Mouse (Mus musculus): Measurements from ENCODE around the gene Gm43064. TPM values are rescaled to one million over a fixed set of nuclear protein-coding genes. Genes with fewer than 3 reads are reported as not detected.
"Not testable (repeated sequence)": the region's sequence is repeated elsewhere in the genome, so short reads cannot be mapped to it uniquely, and the experiment has no call there.

The Gm43064 gene
- polyA plus RNA-seq, 1 experiment from 2014 or later = 0.55 TPM

GRCm38 (mm10) chr3:103831146-103831545 lies 21.8 kb downstream of the Gm43064 start:
- in situ Hi-C loops (cut with MboI; ENCODE audit: low pct_unique_long_range_greater_than_20kb) = no loop called here
- no peak for DNase-seq (ENCODE audit: low read depth, low spot score)
- TF ChIP-seq CTCF (IDR thresholded peaks at IDR 0.05) = no peak
- no peaks in the 10 kb centered on the region for H3K27me3 ChIP-seq
- CTCF ChIA-PET = interaction anchor here (0.8 to 2.5 kb wide), 7 partner anchors 11 to 138 kb away, joined by 3 to 6 read pairs (median 4); partner anchors contain the start of gene Ptpn22
- ATAC-seq = peak; percentile 26
- POLR2A ChIA-PET = interaction anchor here (1.2 kb wide), 1 partner anchor 29 kb away, joined by 3 read pairs; the partner anchor contains the start of gene Ptpn22

GRCm38 (mm10) chr3:103832426-103832825 lies 23.1 kb downstream of the Gm43064 start, which contains the start of gene Bcl2l15:
Gene Bcl2l15, plus strand, starts transcription at chr3:103832601.
- ATAC-seq (no peak), DNase-seq (ENCODE audit: low read depth, low spot score) (no peak)
- ChIA-PET CTCF (interaction anchor here (0.7 to 2.5 kb wide), 3 partner anchors 10 to 20 kb away, joined by 3 to 6 read pairs (median 4); no protein-coding TSS in a partner anchor), POLR2A (no interaction called here)
- in situ Hi-C loops (cut with MboI; ENCODE audit: low pct_unique_long_range_greater_than_20kb) = no loop called here
- H3K27me3 ChIP-seq = no peaks in the 10 kb centered on the region
- no peak for TF ChIP-seq CTCF (IDR thresholded peaks at IDR 0.05)

DNA sequence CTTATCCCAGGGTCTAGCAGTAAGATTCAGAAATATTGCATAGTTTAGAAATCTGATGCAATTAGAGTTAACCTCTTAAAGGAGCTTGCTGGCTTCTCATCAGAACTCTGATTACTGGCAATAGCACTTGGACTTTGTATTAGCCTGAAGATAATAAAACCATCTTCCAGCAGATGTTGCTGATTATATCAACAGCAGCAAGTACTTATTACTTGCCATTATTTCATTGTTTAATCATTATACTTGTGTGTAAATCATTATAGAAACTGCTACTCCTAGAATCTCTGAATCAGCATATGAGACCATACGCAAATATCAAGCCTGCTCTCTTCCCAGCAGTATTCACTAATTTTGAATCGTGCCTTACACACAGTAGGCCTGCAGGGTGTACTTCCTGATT lies 24.6 kb downstream of the Gm43064 start:
- ATAC-seq = no peak
- no peak for TF ChIP-seq CTCF (IDR thresholded peaks at IDR 0.05)
- POLR2A ChIA-PET = no interaction called here
- CTCF ChIA-PET = interaction anchor here (0.8 kb wide), 1 partner anchor 125 kb away, joined by 3 read pairs; no protein-coding TSS in a partner anchor
- no peaks in the 10 kb centered on the region for H3K27me3 ChIP-seq
- DNase-seq (ENCODE audit: low read depth, low spot score) = no peak
- in situ Hi-C loops (cut with MboI; ENCODE audit: low pct_unique_long_range_greater_than_20kb) = no loop called here

DNA sequence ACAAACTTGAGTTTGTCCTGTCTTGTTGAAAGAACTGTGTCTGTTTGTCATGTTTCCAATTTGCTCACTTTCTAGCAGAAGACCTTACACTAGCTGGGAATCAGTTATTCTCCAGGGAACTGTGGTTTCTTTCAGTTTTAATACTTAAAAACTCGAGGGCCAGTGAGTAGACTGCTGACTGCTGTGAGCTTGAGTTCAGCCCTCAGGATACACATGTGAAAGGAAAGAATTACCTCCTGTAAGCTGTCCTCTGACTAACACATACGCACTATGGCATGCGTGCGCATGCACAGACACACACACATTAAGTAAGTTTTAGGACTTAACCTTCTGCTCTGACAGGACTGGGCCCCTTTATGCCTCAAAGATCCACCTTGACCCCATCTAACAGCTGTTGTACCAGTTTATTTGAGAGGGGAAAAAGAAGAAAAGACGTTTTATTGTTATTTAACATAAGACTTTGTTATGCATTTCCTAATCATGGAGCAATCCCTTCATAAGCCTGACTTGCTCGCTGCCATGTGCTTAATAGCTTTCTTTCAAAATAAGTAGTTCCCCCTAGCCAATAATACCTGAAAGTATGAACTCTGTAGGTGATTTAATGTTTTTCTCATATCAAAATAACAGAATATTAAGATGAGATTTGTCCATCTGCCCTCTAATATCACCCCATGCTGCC lies 26.0 kb downstream of the Gm43064 start:
- ChIA-PET POLR2A (no interaction called here), CTCF (interaction anchor here (1.0 to 2.4 kb wide), 4 partner anchors 11 to 24 kb away, joined by 3 to 10 read pairs (median 3); no protein-coding TSS in a partner anchor)
- DNase-seq (ENCODE audit: low read depth, low spot score) (no peak), ATAC-seq (no peak)
- in situ Hi-C loops (cut with MboI; ENCODE audit: low pct_unique_long_range_greater_than_20kb) = no loop called here
- no peak for TF ChIP-seq CTCF (IDR thresholded peaks at IDR 0.05)
- H3K27me3 ChIP-seq = no peaks in the 10 kb centered on the region

DNA sequence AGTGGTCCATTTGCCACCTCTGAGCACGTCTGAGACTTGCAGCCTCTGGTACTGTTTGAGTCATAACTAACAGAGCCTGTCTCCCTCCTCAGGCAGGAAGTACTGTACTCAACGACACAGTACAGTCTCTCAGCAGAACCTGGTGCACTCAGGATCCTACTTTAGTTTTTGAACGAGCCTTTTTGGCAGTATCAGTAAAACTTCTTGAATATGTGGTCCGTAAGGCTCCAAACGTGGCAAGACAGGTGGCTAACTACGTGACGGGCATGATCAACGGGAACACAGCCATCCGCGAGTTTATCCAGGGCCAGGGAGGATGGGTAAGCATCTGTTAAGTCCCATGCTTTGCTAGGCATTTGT lies 26.6 kb downstream of the Gm43064 start:
- no peak for DNase-seq (ENCODE audit: low read depth, low spot score)
- no peak for TF ChIP-seq CTCF (IDR thresholded peaks at IDR 0.05)
- POLR2A ChIA-PET = no interaction called here

GRCm38 (mm10) chr3:103836453-103836852 lies 27.1 kb downstream of the Gm43064 start:
- ChIA-PET CTCF (interaction anchor here (1.0 to 2.4 kb wide), 6 partner anchors 9 to 16 kb away, joined by 3 to 10 read pairs (median 4); no protein-coding TSS in a partner anchor), POLR2A (no interaction called here)
- in situ Hi-C loops (cut with MboI; ENCODE audit: low pct_unique_long_range_greater_than_20kb) = no loop called here
- TF ChIP-seq CTCF (IDR thresholded peaks at IDR 0.05) = no peak
- H3K27me3 ChIP-seq = no peaks in the 10 kb centered on the region
- DNase-seq (ENCODE audit: low read depth, low spot score) (no peak), ATAC-seq (no peak)

More for the DNA sequence above, 26.6 kb downstream of the Gm43064 start:
- ATAC-seq = no peak
- no peaks in the 10 kb centered on the region for H3K27me3 ChIP-seq
- in situ Hi-C loops (cut with MboI; ENCODE audit: low pct_unique_long_range_greater_than_20kb) = no loop called here
- CTCF ChIA-PET = interaction anchor here (1.0 to 2.4 kb wide), 6 partner anchors 8 to 16 kb away, joined by 3 to 10 read pairs (median 4); no protein-coding TSS in a partner anchor

DNA sequence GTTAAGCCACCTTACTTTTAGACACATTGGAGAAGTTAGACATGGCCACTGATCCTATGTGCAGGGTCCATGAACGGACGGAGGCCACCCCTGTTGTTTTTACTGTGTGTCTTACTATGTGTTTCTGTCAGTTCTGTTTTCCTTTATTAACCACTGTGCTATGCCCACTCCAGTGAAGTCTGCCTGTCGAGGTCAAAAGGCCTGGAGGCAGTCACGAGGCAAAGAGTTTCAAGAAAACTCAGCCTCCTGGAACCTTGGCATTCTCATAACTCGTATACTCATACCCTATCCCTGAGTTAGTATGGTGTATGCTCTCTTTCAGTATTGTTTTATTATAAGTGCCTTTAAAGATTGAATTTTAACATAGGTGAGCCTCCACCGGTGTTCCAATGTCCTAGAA lies 30.3 kb downstream of the Gm43064 start:
- CTCF ChIA-PET = no interaction called here
- ATAC-seq (no peak), DNase-seq (ENCODE audit: low read depth, low spot score) (no peak)
- POLR2A ChIA-PET = no interaction called here
- H3K27me3 ChIP-seq = no peaks in the 10 kb centered on the region
- TF ChIP-seq CTCF (IDR thresholded peaks at IDR 0.05) = no peak
- in situ Hi-C loops (cut with MboI; ENCODE audit: low pct_unique_long_range_greater_than_20kb) = no loop called here

- ATAC-seq; CTCF ChIA-PET; in situ Hi-C loops (cut with MboI; ENCODE audit: low pct_unique_long_range_greater_than_20kb); DNase-seq (ENCODE audit: low read depth, low spot score); H3K27me3 ChIP-seq; POLR2A ChIA-PET: not testable (repeated sequence)
These were observed 30.8 kb downstream of the Gm43064 start for GRCm38 (mm10) chr3:103840195-103840594.

DNA sequence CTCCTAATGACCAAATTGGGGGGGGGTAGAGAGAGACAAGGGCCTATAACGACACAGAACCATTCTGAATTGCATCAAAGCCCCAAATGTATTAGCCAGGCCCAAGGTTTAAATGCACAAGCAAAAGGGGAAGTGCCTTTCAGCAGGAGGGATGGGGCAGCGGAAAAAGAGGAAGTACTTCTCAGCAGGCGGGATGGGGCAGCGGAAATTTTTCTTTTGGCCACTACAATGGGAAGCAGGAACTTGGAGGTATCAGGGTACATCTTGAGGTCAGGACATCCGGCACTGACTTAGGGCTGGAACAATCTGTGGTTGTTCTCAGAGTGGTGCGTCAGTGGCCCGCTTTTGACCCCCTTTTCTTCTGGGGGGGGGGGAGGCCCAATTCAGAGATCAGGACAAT lies 31.6 kb downstream of the Gm43064 start:
- in situ Hi-C loops (cut with MboI; ENCODE audit: low pct_unique_long_range_greater_than_20kb) = not testable (repeated sequence)

DNA sequence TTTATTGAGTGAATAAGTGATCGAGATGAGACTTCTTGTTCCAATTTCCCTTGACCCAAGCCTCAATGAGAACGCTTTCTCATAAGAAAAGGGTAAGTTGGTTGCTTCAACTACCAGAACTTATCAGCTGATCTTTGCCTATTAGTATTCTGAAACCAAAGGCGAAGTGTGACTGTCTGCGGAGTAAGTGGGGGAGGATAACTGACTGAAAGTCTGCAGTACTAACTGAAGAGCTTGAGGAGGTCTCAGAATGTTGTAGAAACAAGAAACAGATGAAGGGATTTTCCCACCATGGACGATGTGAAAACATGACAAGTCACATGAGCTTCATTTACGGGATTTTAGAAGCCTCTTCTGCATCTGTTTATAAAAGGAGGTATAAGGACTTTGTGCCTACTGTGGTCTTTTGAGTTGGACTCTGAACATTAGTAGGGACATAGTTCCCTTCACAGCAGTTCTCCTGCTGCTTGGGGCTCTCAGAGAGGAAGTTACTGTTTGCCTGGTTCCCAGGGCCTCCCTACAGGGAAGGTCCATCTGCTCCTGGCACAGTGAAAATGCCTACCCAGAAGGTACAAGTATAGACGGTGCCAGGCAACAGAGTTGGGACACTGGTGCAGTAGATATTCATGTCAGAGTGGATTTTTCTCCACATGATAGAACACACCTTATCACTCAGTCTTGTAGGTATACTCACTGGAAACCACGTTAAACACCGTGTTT lies 41.4 kb downstream of the Gm43064 start:
- no peak for ATAC-seq
- TF ChIP-seq CTCF (IDR thresholded peaks at IDR 0.05) = no peak
- CTCF ChIA-PET = interaction anchor here (1.0 to 3.3 kb wide), 6 partner anchors 9 to 54 kb away, joined by 3 to 22 read pairs (median 6); partner anchors contain the start of gene Bcl2l15
- in situ Hi-C loops (cut with MboI; ENCODE audit: low pct_unique_long_range_greater_than_20kb) = no loop called here
- no peak for DNase-seq (ENCODE audit: low read depth, low spot score)
- no peaks in the 10 kb centered on the region for H3K27me3 ChIP-seq
- POLR2A ChIA-PET = interaction anchor here (1.0 to 1.4 kb wide), 2 partner anchors 9 to 11 kb away, joined by 3 to 4 read pairs; partner anchors contain the start of gene Ptpn22

More for the DNA sequence above, 31.6 kb downstream of the Gm43064 start:
- H3K27me3 ChIP-seq; CTCF ChIA-PET; DNase-seq (ENCODE audit: low read depth, low spot score); ATAC-seq; POLR2A ChIA-PET: not testable (repeated sequence)
